Mouse (Mus musculus): ENCODE data around the gene Fkbp9.

DNA sequence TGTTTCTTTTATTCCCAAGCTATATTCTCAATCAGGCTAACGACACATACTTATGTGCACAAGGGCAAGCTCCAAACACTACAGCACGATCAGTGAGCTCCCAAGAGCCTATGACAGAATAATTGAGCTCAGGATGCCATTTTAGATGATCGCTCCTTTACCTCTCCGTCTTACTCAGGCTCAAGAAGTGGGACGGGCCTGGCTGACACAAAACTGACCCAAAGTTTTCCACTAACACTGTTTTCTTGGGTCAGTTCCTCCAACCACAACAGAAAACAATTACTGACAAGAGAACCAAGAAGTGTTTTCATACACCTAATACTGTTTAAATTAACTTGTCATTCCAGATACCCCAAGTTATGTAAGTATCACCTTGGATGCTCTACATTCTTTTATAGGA is 37.0 kb upstream of the Fkbp9 start:
- TF ChIP-seq CTCF (IDR thresholded peaks at IDR 0.05; ENCODE audit: low read depth, low read length) (no peak), EP300 (IDR thresholded peaks at IDR 0.05; ENCODE audit: insufficient read depth, low read depth, low read length) (no peak)
